Mouse (Mus musculus) myocyte (in vitro differentiated cells): ENCODE results near the gene Gm42688.

ENCODE experiments used
- POLR2A ChIP-seq: IDR thresholded peaks from one replicate; pipeline ENCODE4 v1.6.1; 2011; ENCODE audit warnings: low read depth, mild to moderate bottlenecking, control low read depth, moderate library complexity; ENCODE audit not compliant: insufficient read length
- POLR2AphosphoS2 ChIP-seq: IDR thresholded peaks from one replicate; pipeline ENCODE4 v1.6.1; 2011; ENCODE audit warnings: low read depth, control low read depth; ENCODE audit not compliant: insufficient read length
- TCF12 ChIP-seq: IDR thresholded peaks from one replicate; pipeline ENCODE4 v1.6.1; 2011; ENCODE audit warnings: mild to moderate bottlenecking, control low read depth; ENCODE audit not compliant: poor library complexity, insufficient read depth, severe bottlenecking

DNA sequence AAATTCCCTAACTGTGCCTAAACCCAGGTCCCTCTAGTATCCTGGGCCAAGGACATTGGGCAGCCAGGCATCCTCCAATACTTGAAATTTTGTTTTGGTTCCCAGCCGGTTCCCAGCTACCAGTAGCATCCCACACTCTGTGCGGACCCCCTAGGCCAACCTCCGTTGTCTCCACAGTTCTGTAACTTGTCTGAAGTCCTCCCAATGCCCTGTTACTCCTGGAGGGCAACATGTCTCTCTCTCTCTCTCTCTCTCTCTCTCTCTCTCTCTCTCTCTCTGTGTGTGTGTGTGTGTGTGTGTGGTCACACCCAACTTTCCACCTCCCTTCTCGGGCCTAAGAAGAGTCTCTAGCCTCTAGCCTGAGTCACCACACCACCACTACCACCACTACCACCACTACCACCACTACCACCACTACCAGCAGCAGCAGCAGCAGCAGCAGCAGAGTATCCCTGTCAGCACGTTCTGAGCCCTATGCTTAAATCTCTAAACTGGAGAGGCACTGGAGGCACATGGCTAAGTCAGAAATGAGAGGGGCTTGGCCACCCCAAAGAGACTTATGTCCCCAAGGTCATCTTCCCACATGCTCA is 35.0 kb downstream of the Gm42688 start:
- TF ChIP-seq POLR2A (peak; percentile 74), TCF12 (no peak), POLR2AphosphoS2 (peak; percentile 75)
